Mouse (Mus musculus): ENCODE measurements around the gene Ube4b.
"Not testable (repeated sequence)": the region's sequence is repeated elsewhere in the genome, so short reads cannot be mapped to it uniquely, and the experiment has no call there.

The Ube4b gene

GRCm38 (mm10) chr4:149426325-149427199 lies at the start of gene Ube4b:
Gene Ube4b, minus strand, starts transcription at chr4:149426749.
- peak; percentile 97 for DNase-seq

DNA sequence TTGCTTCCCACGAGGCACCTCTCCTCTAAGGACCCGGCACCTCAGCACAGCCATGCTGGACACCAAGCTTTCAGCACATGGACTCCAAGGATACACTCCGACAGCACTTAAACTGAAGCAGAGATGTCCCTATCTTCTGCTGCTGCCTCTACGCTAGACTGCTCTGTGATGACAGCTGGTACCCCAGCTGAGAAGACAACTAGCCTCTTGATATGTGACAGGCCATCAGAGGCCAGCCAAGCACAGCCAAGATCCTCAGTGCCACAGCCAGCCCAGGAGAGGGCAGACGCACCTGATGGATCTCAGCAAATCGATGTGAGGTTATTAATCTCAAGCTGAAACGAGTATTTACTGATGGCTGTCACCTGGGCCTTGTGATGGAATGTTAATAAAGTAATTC lies 48.5 kb upstream of the Ube4b start:
- no peak for DNase-seq

GRCm38 (mm10) chr4:149469557-149469956 lies 43.0 kb upstream of the Ube4b start:
- no peak for DNase-seq

DNA sequence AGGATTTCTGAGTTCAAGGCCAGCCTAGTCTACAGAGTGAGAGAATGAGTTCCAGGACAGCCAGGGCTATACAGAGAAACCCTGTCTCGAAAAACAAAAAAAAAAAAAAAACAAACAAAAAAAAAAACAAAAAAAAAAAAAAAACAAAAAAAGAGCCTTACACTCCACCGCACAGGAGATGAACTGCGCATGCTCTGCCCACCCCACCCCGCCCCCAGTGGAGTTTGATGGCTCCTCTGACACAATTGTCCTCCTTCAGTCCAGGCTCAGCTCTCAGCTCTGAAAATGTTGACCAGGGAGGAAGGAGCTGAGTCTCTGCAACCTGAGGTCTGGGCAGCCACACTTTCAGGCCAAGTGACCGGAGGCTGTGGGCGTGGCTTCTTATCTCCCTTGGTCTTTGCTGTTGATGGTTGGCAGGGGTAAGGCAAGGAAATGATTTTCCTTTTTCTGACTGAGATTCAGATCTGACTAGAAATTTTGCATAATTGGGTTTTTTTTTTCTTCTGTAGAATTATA lies 36.9 kb upstream of the Ube4b start:
- DNase-seq: no peak

DNA sequence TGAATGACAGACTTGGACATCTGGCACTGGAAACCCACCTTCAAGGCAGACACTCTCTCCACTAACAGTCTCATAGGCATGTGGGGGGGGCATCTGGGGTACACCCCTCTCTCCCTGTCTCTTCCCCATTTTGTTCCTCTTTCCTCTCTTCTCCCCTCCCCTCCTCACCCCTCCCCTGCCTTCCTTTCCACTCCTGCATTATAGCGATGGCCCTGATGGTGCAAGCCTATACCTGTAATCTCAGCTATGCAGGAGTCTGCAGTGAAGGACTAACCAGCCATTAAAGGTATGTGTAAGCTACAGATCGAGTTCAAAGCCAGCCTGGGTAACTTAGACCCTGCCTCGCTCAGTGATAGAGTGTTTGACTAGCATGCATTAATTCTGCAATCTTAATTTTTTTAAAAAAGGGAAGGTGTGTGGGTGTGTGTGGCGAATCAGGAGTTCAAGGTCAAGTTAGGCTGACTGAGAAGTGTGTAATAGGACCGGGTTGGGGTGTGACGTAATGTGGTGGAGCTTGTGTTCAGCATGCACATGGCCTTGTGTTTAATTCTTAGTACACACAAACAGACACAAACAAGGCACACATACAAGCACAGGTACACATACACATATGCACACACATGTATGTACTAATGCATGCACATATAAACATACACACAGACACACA lies 35.9 kb upstream of the Ube4b start:
- no peak for DNase-seq

- no peak for DNase-seq
Observed at GRCm38 (mm10) chr4:149461579-149462304, 35.2 kb upstream of the Ube4b start.

- DNase-seq: not testable (repeated sequence)
Observed at GRCm38 (mm10) chr4:149460475-149460874, 33.9 kb upstream of the Ube4b start.

DNA sequence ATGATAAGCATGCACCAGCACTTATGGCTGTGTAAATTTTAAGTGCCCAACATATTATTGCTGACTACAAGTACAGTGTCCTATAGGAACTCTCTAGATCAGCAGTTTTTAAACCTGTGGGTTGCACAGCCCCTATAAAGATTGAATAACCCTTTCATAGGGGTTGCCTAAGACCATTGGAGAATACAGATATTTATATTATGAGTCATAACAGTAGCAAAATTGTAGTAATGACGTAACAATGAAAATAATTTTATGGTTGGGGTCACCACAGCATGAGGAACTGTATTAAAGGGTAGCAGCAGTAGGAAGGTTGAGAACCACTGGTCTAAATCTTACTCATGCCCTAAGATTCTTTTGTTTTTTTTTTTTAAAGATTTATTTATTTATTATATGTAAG lies 32.9 kb upstream of the Ube4b start:
- no peak for DNase-seq

- DNase-seq: no peak
Observed at GRCm38 (mm10) chr4:149458526-149458925, 32.0 kb upstream of the Ube4b start.

DNA sequence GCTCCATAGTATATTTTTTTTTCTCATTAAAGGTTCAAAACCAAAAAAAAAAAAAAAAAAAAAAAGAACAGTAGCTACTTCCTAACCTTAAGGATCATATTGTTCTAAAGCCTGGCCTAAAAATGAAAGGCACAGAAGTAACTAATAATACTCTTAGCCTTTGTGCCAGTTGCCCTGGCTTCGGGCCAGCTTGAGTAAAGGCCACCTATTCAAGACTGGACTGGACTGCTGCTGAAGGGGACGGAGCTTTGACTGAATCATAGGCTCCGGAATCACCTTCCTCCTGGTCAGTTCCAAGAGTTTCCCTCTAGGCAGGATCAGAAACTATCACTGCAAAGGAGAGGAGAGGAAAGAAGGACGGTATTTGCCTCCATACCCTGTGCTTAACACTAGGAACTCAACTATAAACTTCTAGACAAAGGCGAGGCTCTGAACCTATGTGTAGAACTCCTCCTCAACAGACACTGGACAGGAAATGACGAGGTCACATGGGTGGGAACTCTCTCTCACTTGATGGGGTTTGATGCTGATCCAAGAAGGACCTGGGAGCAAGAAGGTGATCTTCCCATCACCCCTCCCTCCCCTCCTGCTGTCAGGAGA lies 31.4 kb upstream of the Ube4b start:
- peak; percentile 29 for DNase-seq

- DNase-seq: not testable (repeated sequence)
Observed at GRCm38 (mm10) chr4:149457163-149457562, 30.6 kb upstream of the Ube4b start.

DNA sequence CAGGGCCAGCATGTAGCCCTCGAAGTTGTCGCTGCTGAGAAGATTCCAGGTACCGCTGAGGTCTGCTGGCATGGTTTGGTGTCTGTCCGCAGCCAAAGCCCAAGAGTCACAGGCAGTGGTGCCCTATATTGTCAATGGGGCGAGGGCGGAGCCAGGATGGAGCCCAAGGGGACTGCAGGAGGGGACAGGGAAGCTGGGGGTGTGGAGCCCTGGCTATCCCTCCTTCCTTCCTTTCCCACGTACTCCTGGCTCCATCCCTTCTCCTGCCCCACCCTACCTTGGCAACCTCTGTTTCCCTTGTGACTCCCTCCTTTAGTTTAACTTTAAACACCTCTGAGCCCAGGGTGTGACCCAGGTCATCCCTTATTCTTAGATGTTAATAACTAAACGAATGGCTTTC lies 28.3 kb upstream of the Ube4b start, which contains the start of gene Rbp7:
Gene Rbp7 (minus strand): TSS at position 100 of the 400 bp plus-strand sequence.
- no peak for DNase-seq

DNA sequence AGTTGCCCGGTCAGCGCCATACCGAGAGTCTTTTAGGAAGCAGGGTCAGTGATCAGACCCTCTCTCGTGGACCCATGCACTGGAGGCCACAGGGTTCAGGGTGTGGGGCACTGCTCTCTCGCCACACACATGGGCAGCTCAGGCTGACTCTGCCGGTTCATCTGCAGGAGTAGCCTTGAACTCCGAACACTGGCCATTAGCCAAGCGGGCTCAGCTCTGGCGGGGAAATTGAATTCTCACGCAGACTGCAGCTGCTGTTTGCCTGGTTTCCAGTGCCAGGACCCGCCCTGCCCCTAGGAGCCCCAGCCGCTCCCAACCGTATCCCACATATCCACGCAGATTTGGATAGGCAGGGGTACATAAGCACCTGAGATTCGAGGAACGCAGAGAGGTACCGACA lies 27.7 kb upstream of the Ube4b start:
- no peak for DNase-seq

GRCm38 (mm10) chr4:149453656-149454055 lies 27.1 kb upstream of the Ube4b start:
- peak; percentile 44 for DNase-seq

DNA sequence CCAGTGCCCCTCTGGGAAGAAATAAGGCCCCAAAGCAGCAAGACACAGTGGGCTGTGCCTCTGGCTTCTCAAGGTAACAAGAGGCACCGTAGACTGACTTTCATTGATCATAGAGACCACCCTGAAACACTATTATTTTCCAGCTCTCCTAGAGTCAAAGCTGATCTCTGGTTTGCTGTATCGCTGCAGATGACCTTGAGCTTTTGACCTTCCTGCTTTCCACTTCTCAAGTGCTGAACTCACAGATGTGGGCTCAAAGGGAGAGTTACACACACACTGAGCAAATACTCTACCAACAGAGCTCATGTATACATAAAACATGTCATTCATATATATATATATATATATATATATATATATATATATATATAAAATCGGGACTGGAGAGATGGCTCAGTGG lies 24.1 kb upstream of the Ube4b start:
- no peak for DNase-seq

DNA sequence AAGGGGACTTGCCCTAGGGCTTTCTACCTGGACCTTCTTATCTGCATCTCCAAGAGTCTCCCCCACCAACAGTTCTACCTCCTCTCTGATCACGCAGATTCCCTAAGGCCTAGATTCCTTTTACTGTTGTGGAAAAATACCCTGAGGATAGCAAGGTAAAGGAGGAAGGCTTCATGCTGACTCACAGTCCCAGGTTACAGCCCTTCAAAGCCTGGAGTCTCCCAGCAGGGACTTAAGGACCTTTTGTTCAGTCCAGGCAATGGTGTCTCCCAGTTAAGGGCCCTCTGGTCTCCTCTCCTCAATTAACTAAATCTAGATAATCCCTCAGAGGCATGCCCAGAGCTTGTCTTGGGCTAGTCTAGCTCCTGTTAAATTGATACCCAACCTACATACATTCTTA lies 19.8 kb upstream of the Ube4b start:
- DNase-seq: no peak

- DNase-seq: peak; percentile 37
Observed at GRCm38 (mm10) chr4:149445868-149446267, 19.3 kb upstream of the Ube4b start.

- peak; percentile 92 for DNase-seq
Observed at GRCm38 (mm10) chr4:149444964-149445701, 18.6 kb upstream of the Ube4b start.

- no peak for DNase-seq
Observed at GRCm38 (mm10) chr4:149444465-149444864, 17.9 kb upstream of the Ube4b start.

- no peak for DNase-seq
Observed at GRCm38 (mm10) chr4:149442436-149442835, 15.9 kb upstream of the Ube4b start.

DNA sequence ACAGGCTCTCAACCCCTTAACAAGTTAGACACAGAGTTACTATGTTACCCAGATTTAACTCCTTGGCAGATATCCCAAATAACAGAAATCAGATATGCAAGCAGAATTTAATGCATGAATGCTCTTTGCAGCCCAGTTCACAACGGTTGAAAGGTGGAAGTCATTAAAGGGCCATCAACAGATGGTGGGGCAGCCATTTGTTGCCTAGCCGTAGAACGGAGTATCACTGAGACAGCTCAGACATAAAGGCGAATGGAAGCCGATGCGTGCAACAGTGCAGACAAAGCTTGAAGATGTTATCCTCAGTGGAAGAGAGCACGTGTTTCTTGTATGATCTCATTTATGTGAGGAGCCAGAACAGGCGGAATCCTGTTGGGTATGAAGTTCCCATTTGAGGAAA lies 14.0 kb upstream of the Ube4b start:
- DNase-seq: no peak

DNA sequence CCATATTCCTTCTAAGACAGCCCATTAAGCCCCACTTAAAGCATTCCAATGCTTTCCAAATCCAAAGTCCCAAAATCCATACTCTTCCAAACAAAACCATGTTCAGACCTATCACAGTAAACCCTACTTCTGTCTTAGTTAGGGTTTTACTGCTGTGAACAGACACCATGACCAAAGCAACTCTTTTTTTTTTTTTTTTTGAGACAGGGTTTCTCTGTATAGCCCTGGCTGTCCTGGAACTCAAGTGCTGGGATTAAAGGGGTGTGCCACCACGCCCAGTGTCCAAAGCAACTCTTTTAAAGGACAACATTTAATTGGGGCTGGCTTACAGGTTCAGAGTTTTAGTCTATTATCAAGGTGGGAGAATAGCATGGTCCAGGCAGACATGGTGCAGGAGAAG lies 5.3 kb upstream of the Ube4b start:
- not testable (repeated sequence) for DNase-seq
